Mouse (Mus musculus) left cerebral cortex, postnatal 25 days (tissue): ENCODE data around the gene Tbc1d16. TPM values are rescaled to one million over a fixed set of nuclear protein-coding genes. Genes with fewer than 3 reads are reported as not detected.

Experiments used
- DNase-seq, 2 experiments: peaks; one replicate each; pipeline ENCODE4 v3.0.0; 2022; ENCODE audit warnings: low spot score in 2 of 2, mixed read lengths in 1 of 2
- intact Hi-C: fragments of 180-260 bp; cut with DNase I; formaldehyde crosslinking; loops from one replicate; pipeline ENCODE4 v1.15.1; 2025
- total RNA-seq, 2 experiments: library from RNA; stranded (reverse); gene quantifications; 2 replicates each; pipeline ENCODE4 v1.2.3; 2021

Gene Tbc1d16
- total RNA-seq, 2 experiments from 2014 or later, result 32.1 to 40.9 TPM

DNA sequence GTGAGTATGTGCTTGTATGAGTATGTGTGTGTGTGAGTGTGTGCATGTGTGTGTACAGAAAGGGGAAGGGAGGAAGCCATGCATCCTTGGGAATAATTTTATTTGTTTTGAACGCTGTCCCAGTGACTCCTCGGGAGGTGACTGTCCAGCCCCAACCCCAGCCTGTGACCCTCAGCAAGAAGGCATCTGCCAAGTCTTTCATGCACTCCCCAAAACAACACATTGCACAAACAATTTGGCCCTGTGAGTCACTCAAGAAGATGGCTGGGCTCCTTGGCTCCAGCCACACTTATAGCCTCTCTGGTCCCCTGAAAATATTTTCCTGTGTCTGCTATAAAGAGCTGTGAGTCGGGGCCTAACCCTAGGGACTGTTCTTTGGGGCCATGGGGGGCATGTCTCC lies 41.9 kb downstream of the Tbc1d16 start:
- intact Hi-C loops, result loop anchor here (5.0 kb wide), 1 partner anchor 74 kb away; no protein-coding TSS in a partner anchor
- DNase-seq, result no peak

DNA sequence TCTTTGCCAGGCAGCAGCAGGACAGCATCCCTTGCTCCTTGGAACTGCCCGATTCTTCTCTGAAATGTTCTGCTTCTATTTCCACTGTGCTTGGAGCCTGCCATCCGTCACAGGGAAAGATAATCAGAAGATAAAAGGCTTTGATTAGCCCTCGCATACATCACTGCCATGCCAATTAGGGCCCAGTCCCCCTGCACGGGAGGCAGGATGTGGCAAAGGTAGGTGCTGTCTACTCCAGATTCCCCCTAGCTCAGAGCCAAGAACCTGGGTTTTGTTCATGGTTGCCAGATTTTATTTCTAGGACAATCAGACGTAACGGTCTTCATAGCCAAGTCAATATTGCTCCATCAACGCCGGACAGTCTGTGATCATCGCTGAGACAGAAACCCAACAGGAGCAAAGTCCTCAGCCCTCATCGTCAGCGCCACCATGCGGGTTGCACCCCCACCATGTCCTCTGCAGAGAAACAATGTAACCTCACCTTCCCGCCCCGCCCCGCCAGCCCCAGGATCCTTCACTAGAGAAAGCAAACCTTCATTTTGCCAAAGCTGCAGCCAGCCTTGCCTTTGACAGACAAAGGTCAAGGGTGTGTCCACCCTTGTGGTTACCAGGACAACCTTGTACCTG lies 44.5 kb downstream of the Tbc1d16 start:
- DNase-seq, result no peak
- intact Hi-C loops, result no loop called here

DNA sequence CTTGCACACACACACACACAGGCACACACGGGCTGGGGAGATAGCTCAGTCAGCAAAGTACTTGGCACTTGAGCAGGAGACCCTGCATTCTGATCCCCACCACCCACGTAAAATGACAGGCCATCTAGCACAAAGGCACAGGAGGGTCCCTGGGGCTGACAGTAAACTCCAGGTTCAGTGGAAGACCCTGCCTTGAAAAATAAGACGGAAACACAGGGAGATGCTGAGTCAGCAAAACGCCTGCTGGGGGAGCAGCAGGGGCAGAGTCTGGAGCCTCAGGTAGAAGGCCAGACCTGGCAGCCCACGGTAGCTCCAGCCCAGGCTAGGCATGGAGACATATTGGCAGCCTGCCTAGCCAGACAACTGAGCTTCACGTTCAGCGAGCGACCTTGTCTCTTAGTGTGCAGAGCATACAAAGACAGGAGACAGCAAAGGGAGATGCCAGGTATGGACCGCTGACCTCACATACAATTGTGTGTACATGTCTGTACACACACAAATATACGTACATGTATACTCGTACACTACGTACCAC lies 46.4 kb downstream of the Tbc1d16 start:
- no peak for DNase-seq

DNA sequence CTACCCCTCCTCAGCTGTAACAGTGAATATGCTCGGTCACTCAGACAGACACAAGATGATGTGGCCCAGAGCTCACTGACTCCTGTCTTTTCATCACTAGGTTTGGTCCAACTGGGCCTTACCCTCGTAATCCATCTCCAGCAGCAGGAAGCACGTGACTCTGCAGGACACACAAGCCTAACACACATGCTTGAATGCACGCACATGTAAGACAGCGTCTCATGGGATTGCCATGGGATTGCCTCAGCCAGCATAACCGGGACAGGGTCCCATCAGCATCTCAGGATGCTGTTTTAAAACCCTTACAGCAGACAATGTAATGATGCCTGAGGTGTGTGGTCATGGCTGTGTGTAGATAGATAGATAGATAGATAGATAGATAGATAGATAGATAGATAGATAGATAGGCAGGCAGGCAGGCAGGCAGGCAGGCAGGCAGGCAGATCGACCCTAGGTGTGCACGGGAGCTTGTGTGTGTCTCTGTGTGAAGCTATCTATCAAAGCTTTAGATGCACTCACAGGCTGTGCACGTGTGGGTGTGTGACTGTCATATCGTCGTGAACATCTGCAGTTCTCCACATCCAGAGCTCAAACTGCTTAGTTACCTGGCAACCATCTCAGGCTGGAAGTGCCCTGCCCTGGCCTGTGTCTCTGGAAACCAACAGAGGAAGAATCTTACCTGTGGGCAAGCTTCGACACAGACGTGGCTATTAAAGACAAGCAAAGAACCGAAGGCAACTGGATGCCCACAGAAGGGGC lies 47.3 kb downstream of the Tbc1d16 start:
- DNase-seq, result no peak
- intact Hi-C loops, result no loop called here

More for the DNA sequence above, 46.4 kb downstream of the Tbc1d16 start:
- intact Hi-C loops, result no loop called here

DNA sequence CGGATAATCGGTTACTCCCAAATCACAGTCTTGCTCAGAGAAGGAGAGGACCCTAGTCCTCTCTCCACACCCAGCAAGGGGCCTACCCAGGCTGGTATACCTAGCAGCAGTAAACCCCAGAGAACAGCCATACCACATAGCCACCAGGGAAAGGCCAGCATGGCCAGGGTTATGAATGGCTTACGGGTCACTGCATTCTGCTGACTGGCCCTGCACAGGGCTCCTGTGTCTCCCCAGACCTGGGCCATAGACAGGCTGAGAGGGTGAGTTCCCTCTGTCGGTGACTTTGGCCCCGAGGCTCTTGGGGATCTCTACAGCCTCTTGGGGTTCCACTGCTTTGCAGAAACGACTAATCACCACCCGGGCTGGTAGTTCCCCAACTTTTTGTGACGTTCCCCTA lies 50.0 kb downstream of the Tbc1d16 start:
- intact Hi-C loops, result no loop called here
- DNase-seq, result no peak

DNA sequence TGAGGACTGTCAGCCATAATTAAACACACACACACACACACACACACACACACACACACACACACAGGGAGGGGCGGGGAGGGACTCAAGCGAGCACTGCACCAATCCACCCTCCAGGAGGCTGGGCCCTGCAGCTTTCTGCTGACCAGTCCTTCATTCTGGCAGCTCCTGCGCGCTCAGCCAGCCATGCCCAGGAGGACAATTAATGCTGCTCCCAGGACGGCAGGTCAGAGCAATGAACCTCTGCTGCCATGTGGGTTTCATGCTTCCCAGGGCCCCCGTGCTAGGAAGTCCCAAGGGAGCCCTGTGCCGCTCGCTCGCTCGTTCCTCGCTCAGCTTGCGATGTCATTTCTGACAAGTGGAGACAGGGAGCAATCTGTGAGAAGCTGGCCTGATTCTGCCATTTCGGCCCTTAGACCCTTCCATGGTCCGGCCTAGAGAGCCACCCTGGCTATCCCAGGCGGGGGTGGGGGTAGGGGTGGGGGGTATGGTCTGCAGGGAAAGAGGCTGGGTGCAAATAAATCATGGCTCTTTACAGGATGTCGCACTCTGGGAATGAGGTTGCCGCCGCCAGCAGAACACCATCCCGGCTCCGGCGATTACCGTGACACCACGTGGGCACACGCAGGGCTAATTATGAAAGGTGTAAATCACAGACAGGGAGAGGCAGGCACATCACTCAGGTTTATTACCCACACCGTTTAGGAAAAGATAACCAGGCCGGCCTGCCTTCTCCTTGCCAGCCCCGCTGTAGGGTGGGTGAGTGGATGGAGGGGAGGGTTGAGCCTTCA lies 51.7 kb downstream of the Tbc1d16 start:
- intact Hi-C loops, result no loop called here
- DNase-seq, result no peak

DNA sequence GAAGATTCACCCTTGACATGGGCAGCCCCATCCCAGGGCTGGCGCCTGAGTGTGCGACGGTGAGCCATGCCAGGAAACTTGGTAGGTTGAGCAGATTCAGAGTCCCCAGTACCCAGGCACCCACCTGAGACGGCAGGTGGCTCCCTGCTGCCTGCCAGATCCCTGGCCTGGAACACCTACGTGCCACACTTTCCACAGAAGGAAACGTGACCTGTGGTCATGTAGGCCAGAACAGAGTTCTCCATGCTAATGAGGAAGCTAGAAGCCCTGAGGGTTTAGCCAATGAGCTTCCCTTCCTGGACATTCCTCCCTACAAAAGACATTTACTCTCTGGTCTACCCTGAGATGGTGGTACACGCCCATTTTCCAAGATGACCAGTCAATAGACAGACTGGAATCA lies 56.7 kb downstream of the Tbc1d16 start:
- intact Hi-C loops, result no loop called here

DNA sequence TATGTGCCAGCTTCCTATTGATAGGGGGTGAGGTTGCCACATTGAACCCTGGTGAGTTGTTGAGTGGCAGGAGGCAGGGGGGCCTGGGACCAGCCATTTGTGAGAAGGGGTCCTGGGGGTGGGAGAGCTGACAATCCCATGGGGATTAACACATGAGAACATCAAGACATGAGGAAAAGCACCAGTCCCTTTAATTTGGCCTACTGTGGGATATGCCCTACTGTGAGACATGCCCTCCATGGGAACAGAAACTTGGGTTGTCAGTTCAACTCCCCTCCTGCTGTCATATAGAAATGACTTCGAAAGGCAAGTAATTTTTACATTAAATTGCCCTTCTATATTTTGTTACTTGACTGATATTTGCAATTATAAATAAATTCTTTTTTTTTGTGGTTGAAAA lies 59.4 kb downstream of the Tbc1d16 start:
- intact Hi-C loops, result no loop called here
- no peak for DNase-seq

More for the DNA sequence above, 56.7 kb downstream of the Tbc1d16 start:
- DNase-seq, result no peak

DNA sequence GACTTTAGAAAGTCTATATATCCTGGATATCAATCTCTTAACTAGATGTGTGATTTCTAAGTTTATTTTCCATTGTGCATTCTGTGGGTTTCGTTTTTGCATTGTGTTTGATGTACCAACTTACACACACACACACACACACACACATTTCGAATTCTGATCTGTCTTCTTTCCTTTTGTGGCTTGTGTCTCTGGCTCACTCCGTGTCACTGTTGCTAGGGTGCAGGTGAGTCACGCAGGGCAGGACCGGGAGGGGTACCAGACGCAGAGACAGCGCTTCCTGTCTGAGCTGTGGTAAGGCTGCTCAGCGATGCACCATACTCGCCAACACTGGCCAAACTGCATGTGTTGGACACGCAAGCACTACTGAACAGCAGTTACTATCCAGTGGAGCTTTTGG lies 62.3 kb downstream of the Tbc1d16 start:
- DNase-seq, result no peak
- intact Hi-C loops, result no loop called here

DNA sequence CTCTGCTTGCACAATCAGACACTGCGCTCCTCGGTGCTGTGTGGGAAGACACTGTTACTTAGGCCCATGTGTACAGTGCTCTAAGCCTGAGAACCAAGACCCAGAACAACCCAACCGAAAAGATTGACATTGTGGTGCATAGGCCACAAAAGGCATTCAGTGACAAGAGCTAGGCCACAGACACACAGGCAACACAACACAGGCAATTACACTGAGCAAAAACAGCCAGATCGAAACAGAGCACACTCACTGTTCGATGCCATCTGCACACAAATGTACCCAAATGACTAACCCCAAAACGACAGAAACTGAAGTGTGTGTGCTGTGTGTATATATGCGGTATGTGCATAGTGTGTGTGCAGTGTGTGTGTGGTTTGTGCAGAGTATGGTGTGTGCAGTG lies 63.9 kb downstream of the Tbc1d16 start:
- no peak for DNase-seq

DNA sequence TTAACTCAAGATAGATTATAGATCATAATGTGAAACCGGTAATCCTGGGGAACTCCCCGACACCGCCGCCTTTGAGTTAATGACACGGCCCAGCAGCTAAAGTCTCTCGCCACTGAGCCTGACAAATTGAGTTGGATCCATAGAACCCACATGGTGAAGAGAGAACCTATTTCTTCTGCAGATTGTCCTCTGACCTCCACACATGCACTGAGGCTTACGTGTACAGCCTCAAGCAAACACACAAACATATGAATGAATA lies 64.6 kb downstream of the Tbc1d16 start:
- intact Hi-C loops, result no loop called here
- no peak for DNase-seq

More for the DNA sequence above, 63.9 kb downstream of the Tbc1d16 start:
- intact Hi-C loops, result no loop called here

DNA sequence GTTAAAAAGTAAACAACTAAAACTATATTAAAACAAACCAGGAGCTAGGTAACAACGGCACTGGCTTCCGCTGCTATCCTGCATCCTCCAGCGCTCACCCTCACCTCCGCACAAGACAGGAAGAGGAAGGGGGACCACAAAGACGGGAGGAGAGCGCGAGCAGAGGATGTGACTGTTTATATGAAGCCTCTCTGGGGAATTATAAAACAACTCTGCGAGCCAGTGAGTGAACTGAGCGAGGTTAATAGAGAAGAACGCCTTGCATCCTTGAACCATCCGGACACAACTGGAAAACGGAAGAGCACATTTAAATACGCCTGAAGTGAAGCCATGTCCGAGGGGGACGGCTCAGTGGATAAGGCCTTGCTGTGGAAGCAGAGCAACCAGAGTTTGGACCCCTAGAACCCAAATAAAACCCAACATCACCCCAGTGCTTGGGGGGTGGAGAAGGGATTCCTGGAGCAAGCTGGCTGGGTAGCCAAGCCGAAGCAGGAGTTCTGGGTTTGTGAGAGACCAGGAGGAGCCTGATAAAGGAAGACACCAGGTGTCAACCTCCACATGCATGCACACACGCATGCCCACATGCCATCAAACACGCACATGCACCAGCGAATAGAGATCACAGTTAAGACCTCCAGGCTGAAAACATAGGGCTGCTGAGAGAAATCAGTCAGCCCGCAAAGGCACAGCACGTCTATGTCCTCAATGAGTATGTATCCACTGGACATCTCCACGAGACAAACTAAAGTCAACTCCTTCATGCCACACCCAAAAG lies 65.2 kb downstream of the Tbc1d16 start:
- intact Hi-C loops, result no loop called here
- DNase-seq, result no peak

DNA sequence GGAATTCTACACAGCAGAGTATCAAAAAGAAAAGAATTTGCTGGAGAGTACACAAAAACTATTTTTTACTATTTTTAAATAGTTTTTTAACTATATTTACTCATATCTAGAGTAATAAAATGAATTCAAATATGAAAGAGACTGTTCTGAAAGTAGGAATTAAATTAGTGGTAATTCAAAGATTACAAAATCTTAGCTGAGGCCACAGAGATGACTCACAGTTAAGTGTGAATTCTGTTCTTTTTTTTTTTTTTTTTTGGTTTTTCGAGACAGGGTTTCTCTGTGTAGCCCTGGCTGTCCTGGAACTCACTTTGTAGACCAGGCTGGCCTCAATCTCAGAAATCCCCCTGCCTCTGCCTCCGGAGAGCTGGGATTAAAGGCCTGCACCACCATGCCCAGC lies 66.6 kb downstream of the Tbc1d16 start:
- intact Hi-C loops, result no loop called here
- DNase-seq, result no peak

DNA sequence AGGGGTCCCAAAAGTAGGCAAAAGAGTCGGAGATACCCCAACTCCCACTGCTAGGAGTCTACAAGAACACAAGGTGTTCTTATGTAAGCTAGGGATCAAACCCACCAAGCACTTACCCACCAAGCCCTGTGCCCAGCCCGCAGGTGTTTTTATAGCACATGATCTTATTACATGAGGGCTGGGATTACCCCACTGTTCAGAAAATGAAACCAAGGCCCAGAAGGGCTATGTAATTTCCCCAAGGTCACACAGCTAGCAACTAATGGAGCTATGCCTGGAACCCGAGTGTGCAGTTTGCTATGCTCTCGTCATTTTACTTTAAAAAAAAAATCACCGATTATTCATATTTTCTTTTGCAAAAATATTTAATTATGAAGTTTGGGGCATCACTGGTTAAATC lies 68.2 kb downstream of the Tbc1d16 start:
- intact Hi-C loops, result no loop called here

DNA sequence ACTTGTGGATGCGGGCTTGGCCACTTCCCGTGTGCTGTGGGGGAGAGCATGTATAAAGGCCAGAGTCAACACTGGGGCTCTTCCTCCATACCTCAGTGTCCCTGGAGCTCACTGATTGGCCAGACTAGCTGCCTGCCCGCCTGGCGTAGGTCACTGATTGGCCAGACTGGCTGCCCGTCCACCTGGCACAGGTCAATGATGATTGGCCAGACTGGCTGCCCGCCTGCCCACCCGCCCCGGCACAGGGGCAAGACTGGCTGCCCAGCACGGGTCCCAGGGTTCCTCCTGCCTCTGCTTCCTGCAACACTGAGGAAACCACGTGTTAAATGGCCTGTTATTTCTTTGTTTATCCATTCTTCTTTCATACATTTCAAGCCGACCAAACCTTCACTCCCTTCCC lies 68.8 kb downstream of the Tbc1d16 start:
- DNase-seq, result no peak
- intact Hi-C loops, result no loop called here

More for the DNA sequence above, 68.2 kb downstream of the Tbc1d16 start:
- DNase-seq, result no peak

DNA sequence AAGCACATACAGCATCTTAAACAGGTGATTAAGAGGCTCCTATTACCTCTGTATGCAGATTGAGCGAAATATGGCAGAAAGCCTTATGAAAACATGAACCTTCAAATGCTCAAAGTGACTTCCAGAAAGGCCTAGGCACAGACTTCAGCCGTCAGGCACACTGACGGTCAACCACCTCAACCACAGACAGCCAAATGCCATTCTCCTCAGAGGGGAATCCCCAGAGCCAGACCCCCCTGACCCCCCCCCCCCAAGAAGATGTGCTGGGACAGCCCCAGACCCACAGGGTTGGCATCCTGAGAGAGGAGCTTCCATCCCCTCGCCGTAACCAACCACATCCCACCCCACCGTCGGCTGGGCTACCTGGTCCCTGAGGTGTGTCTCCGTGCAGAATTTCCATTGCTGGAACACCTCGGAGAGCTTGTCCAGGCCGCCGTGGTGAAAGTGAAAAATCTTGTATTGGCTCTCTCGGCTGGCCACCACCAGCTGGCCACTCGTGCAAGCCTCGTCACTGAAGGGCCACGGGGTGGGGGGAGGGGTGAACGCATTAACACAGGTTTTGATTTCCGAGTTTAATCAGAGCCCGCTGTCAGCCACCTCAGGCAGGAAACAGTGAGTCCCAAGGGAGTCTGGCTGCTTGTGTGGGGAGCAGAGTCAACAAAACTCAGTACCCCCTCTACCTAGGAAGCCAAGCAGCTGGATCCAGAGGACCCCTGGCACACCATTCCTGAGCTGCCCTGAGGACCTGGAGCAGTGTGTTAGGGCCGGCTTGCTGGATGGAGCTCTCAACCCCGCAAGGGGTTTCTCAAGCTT lies 70.7 kb downstream of the Tbc1d16 start:
- DNase-seq, result no peak
- intact Hi-C loops, result no loop called here

DNA sequence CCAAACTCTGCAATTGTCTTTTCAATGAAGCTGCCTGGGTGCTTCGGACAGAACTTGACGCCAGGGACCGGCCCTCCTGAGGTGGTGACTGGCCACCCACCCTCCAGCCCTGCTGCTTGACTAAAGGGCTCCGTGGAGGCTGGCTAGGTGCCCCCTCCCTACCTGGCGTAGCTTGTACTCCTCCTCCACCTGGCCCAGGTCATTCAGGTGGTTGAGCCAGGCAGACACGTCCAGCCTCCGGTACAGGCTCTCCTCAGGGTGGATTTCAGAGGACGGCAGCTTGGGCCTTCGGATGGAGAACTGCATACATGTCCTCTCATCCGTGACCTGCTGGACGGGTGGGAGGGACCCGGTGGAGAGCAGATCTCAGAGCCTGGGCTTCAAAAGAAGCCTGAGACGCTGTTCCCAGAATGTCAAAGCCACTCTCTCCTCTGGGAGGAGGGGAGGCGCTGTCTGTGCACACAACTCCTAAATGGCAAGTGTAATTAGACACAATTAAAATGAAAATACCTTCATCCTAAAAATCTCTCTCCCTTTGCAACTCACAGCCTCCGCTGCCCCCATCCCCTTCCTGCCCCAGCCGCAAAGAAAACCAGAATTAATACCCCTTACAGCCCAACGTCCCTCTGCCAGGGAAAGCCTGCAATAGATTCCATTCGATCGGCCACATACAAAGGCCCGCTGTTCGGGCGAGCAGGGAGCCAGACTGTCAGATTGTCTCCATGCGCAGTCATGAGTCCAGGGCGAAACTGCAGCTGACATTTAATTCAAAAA lies 71.6 kb downstream of the Tbc1d16 start:
- intact Hi-C loops, result no loop called here
- no peak for DNase-seq
